Mouse (Mus musculus): ENCODE measurements around the gene Stx1a. TPM values are rescaled to one million over a fixed set of nuclear protein-coding genes. Genes with fewer than 3 reads are reported as not detected.
A peak's percentile ranks its signal among the peaks of the same experiment; 100 is the strongest.
"Not testable (repeated sequence)": the region's sequence is repeated elsewhere in the genome, so short reads cannot be mapped to it uniquely, and the experiment has no call there.

The Stx1a gene
- total and polyA plus RNA-seq, 2 experiments from 2014 or later, result 152 to 171 TPM

DNA sequence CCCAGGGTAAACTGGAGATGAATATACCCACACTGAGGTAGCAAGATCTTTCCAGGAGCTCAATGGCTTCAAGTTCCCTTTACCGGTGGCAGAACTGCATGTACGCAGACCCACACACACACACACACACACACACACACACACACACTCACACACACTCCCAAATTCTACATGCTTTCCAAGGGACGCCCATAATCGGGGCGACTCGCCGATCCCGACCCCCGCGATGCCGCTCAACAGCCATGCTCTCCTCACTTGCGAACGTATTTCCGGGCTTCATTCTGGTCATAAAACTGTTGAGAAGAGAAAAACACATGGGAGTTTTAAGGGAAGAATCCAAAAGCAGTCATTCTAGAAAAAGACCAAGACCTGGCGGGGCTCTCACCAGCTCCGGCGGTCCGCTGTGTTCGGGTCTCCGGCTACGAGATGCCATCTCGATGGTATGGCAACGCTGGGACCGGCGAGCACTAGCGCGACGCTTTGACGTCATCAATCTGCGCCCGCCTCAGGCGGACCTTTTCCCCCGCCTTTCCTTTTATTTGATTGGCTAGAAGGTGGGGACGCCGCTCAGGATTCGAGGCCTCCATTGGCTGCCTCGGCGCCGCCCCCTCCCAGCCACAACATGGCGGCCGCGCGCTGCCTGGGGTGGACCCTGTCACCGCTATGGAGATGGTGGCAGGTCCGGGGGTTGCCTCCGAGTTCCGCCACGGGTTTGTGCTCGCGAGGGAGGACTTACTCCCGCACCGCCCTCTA, 40.5 kb downstream of the Stx1a start, which contains the start of gene Dnajc30:
Gene Dnajc30, plus strand, starts transcription at position 574 of the 753 bp plus-strand sequence.
- TF ChIP-seq CTCF (IDR thresholded peaks at IDR 0.05; ENCODE audit: low read depth), result no peak
- no peaks in the 10 kb centered on the region for H3K9me3 ChIP-seq (ENCODE audit: low read length)
- DNase-seq, result peak; percentile 98
- H3K27ac ChIP-seq (ENCODE audit: low read depth, low read length), result peak within 1 kb of the TSS; percentile 67
- 2% methylated on average over 52 of the region's 52 CpGs for WGBS
- H3K4me1 ChIP-seq (ENCODE audit: insufficient read depth), result peaks cover 15% of the 10 kb centered on the region
- H3K4me3 ChIP-seq (ENCODE audit: low read depth, low read length), result peak within 1 kb of the TSS; percentile 74
- no peaks in the 10 kb centered on the region for H3K27me3 ChIP-seq (ENCODE audit: insufficient read depth, low read length)
- peaks cover 37% of the 10 kb centered on the region for H3K36me3 ChIP-seq (ENCODE audit: insufficient read depth)
- peak within 1 kb of the TSS; percentile 82 for H3K9ac ChIP-seq
- H3K4me2 ChIP-seq (ENCODE audit: low read depth), result peak within 1 kb of the TSS; percentile 94
- ATAC-seq, result peak; percentile 99

DNA sequence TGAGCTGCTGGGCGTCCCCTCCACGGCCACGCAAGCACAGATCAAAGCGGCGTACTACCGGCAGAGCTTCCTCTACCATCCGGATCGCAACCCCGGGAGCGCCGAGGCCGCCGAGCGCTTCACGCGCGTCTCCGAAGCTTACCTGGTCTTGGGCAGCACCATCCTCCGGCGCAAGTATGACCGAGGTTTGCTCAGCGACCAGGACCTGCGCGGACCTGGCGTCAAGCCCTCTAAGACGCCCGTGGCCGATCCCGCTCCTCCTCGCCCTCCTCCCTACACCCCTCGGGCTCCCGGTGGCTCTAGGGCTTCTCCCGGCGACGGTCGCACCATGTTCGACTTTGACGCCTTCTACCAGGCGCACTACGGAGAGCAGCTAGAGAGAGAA, 41.1 kb downstream of the Stx1a start:
- DNase-seq, result no peak
- H3K36me3 ChIP-seq (ENCODE audit: insufficient read depth), result peaks cover 31% of the 10 kb centered on the region
- peak overlapping the region; percentile 82 for H3K9ac ChIP-seq
- H3K4me3 ChIP-seq (ENCODE audit: low read depth, low read length), result peak overlapping the region; percentile 74
- TF ChIP-seq CTCF (IDR thresholded peaks at IDR 0.05; ENCODE audit: low read depth), result no peak
- peak; percentile 50 for ATAC-seq
- H3K4me1 ChIP-seq (ENCODE audit: insufficient read depth), result peaks cover 15% of the 10 kb centered on the region
- no peaks in the 10 kb centered on the region for H3K27me3 ChIP-seq (ENCODE audit: insufficient read depth, low read length)
- 1% methylated on average over 40 of the region's 40 CpGs for WGBS
- no peaks in the 10 kb centered on the region for H3K9me3 ChIP-seq (ENCODE audit: low read length)
- peak overlapping the region; percentile 67 for H3K27ac ChIP-seq (ENCODE audit: low read depth, low read length)
- peak overlapping the region; percentile 94 for H3K4me2 ChIP-seq (ENCODE audit: low read depth)

DNA sequence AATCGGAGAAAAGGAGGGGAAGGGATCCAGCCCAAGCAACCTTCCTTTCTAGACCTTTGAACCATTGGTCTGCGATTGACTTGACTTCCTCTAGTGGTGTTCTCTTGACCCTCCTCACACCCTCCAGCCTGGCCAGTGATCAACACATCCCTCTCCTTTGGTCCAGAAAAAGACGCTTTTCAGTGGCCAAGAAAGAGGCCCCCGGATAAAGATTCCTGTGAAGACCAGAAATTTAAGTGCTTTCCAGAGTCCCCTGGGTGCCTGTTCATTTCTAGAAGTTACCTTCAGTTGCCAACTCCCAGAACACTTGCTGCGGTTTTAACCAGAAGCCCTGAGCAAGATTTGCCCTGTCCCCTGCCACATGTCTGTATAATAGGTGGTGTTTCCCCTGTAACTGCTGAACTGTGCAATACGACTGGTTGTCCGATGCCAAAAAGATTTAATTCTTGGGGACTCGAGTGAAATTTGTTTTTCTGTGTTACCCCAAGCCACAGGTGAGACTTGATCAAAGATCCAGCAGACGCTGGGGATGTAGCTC, 41.7 kb downstream of the Stx1a start, which contains the start of gene Bud23:
Gene Bud23, minus strand, starts transcription at position 51 of the 538 bp plus-strand sequence.
- WGBS, result 80% methylated on average over 9 of the region's 9 CpGs
- ATAC-seq; H3K27me3 ChIP-seq (ENCODE audit: insufficient read depth, low read length); DNase-seq; H3K9me3 ChIP-seq (ENCODE audit: low read length): not testable (repeated sequence)
- H3K27ac ChIP-seq (ENCODE audit: low read depth, low read length), result peak within 1 kb of the TSS; percentile 67
- peak within 1 kb of the TSS; percentile 82 for H3K9ac ChIP-seq
- H3K4me1 ChIP-seq (ENCODE audit: insufficient read depth), result peaks cover 15% of the 10 kb centered on the region
- H3K4me2 ChIP-seq (ENCODE audit: low read depth), result peak within 1 kb of the TSS; percentile 94
- peaks cover 26% of the 10 kb centered on the region for H3K36me3 ChIP-seq (ENCODE audit: insufficient read depth)
- peak within 1 kb of the TSS; percentile 74 for H3K4me3 ChIP-seq (ENCODE audit: low read depth, low read length)

DNA sequence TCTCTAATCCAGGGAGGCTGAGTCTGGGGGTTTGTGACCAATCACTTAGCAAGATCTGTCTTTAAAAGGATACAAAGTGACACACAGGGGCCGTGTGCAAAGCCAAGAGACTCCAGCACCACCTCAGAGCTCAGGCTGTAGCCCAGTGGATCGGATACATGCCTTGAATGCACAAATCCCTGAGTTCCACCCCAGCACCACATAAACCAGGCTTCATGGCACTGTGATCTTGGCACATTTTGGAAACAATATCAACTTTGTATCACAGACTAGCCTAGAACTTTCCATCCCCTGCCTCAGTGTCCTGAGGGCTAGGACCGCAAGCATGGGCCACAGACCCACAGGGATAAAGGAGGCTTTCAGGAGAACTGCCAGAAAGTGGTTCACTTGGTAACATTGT, 42.7 kb downstream of the Stx1a start:
- no peak overlapping the region for H3K4me2 ChIP-seq (ENCODE audit: low read depth)

DNA sequence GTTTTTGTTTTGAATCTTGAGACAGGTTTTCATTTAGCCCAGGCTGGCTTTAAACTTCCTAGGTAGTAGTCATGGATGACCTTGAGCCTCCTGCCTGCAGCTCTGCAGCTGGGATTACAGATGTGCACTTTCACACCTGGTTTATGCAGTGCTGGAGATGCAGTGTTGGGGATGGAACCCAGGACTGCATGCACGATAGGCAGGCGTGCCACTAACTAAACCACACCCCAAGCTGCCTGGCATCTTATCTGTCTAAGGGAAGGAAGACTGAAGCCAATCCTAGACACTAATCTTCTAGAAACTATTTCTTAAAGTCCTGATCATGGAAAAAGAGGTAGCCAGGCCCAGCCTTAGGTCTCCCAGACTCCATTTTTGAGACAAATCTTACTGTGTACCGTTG, 47.2 kb downstream of the Stx1a start:
- H3K4me1 ChIP-seq (ENCODE audit: insufficient read depth), result 0 out of 2 replicates have a peak, but pooled peaks cover 5% of the 10 kb centered on the region
- ATAC-seq, result no peak

More for the DNA sequence above, 42.7 kb downstream of the Stx1a start:
- Histone ChIP-seq H3K27ac (ENCODE audit: low read depth, low read length) (no peak overlapping the region), H3K36me3 (ENCODE audit: insufficient read depth) (peaks cover 18% of the 10 kb centered on the region), H3K9me3 (ENCODE audit: low read length) (no peaks in the 10 kb centered on the region), H3K4me1 (ENCODE audit: insufficient read depth) (peaks cover 15% of the 10 kb centered on the region), H3K27me3 (ENCODE audit: insufficient read depth, low read length) (no peaks in the 10 kb centered on the region), H3K4me3 (ENCODE audit: low read depth, low read length) (no peak overlapping the region), H3K9ac (no peak overlapping the region)
- no peak for ATAC-seq
- no peak for DNase-seq
- WGBS, result 94% methylated on average over 3 of the region's 3 CpGs
- no peak for TF ChIP-seq CTCF (IDR thresholded peaks at IDR 0.05; ENCODE audit: low read depth)

DNA sequence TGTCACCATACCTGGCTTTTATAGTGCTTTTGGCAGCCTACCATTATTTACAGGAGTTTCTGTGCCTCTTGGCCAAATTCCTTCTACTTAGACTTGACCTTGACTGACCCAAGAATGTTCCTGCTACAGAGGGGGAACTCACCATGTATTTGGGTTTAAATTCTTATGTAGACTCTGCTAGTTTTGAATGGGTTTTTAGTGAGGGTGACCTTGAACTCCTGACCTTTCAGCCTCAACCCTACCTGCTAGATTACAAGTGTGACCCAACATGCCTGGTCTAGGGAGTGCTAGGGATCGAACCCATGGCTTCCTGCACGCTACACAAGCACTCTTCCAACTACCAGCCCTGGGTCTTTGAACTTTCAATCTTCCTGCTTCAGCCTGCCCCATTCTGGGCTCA, 48.8 kb downstream of the Stx1a start:
- ATAC-seq (no peak), DNase-seq (no peak)
- H3K4me1 ChIP-seq (ENCODE audit: insufficient read depth), result peaks cover 5% of the 10 kb centered on the region; the same call in 1 of the 2 replicates
- TF ChIP-seq CTCF (IDR thresholded peaks at IDR 0.05; ENCODE audit: low read depth), result no peak
- no peak overlapping the region for H3K4me3 ChIP-seq (ENCODE audit: low read depth, low read length)
- H3K9me3 ChIP-seq (ENCODE audit: low read length), result no peaks in the 10 kb centered on the region
- no peak overlapping the region for H3K27ac ChIP-seq (ENCODE audit: low read depth, low read length)
- H3K36me3 ChIP-seq (ENCODE audit: insufficient read depth), result peaks cover 46% of the 10 kb centered on the region
- H3K27me3 ChIP-seq (ENCODE audit: insufficient read depth, low read length), result no peaks in the 10 kb centered on the region
- H3K4me2 ChIP-seq (ENCODE audit: low read depth), result no peak overlapping the region
- WGBS, result 93% methylated on average over 2 of the region's 2 CpGs
- no peak overlapping the region for H3K9ac ChIP-seq

More for the DNA sequence above, 47.2 kb downstream of the Stx1a start:
- TF ChIP-seq CTCF (IDR thresholded peaks at IDR 0.05; ENCODE audit: low read depth), result no peak
- Histone ChIP-seq H3K4me2 (ENCODE audit: low read depth) (no peak overlapping the region), H3K27ac (ENCODE audit: low read depth, low read length) (no peak overlapping the region), H3K36me3 (ENCODE audit: insufficient read depth) (peaks cover 49% of the 10 kb centered on the region), H3K9me3 (ENCODE audit: low read length) (no peaks in the 10 kb centered on the region), H3K9ac (no peak overlapping the region), H3K4me3 (ENCODE audit: low read depth, low read length) (no peak overlapping the region), H3K27me3 (ENCODE audit: insufficient read depth, low read length) (no peaks in the 10 kb centered on the region)
- WGBS, result 88% methylated on average over 3 of the region's 3 CpGs
- no peak for DNase-seq

DNA sequence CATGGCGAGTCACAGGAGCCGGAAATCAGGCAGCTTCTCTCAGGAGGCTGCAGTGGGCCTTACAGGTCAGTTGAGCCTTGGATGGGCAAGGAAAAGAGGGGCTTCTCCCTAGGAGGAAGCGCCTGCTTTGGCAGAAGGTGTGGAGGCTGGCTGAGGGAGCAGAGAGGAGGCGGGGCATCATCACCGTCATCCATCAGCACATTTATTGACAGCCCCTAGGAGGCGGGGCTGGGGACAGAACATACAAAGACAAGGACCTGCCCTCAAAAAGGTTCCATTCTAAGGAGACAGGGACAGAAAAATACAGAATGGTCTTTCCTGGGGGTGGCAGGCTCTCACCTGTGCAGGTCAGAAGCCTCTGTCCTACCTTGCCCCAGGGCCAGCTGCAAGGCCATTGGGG, 49.4 kb downstream of the Stx1a start:
- Histone ChIP-seq H3K27ac (ENCODE audit: low read depth, low read length) (no peak overlapping the region), H3K9ac (no peak overlapping the region), H3K27me3 (ENCODE audit: insufficient read depth, low read length) (no peaks in the 10 kb centered on the region), H3K4me3 (ENCODE audit: low read depth, low read length) (no peak overlapping the region), H3K9me3 (ENCODE audit: low read length) (no peaks in the 10 kb centered on the region), H3K36me3 (ENCODE audit: insufficient read depth) (peaks cover 43% of the 10 kb centered on the region), H3K4me2 (ENCODE audit: low read depth) (no peak overlapping the region), H3K4me1 (ENCODE audit: insufficient read depth) (peaks cover 5% of the 10 kb centered on the region; the same call in 1 of the 2 replicates)
- no peak for DNase-seq
- 72% methylated on average over 6 of the region's 6 CpGs for WGBS
- no peak for ATAC-seq
- TF ChIP-seq CTCF (IDR thresholded peaks at IDR 0.05; ENCODE audit: low read depth), result no peak
